Mouse (Mus musculus): ENCODE results near the gene Btbd8. TPM values are rescaled to one million over a fixed set of nuclear protein-coding genes. Genes with fewer than 3 reads are reported as not detected.

Gene Btbd8
- polyA plus RNA-seq, 1 experiment from 2014 or later: 2.9 TPM

DNA sequence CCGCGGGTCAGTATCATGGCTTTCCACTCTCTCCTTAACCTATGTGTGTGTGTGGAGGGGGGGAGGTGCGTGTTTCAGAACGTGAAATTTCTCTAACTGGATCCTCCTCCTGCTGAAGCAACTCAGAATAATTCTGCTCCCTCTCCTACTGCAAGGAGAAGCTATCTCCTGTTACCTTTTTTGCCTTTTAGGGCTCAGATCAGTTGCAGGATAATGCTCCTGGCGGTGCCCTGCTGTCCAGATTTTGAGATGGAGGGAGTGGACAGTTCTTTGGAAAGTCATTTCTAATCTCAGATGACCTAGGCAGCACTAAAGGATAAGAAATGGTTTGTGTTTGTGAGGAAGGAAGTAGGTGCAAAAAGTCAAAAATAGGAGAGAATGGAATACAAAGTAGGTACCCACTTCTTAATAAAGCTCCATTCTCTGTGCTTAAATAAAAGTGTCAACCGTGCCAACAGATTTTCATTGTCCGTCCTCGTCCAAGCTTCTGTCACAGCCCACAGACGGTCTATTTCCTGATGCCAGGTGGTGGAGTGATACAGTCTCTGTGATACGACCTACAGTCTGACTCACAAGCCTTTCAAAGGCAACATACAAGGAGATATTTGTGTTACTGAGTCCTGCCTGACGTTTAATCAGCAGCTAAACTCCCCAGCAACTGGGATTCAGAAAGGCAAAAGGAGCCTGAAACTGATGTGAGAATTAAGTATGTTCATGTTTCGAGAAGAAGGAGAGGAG is 33.7 kb upstream of the Btbd8 start:
- Histone ChIP-seq H3K27ac (no peak overlapping the region), H3K9ac (ENCODE audit: low read depth, low read length) (peak overlapping the region; percentile 67), H3K4me2 (ENCODE audit: low read length) (peak overlapping the region; percentile 97), H3K9me3 (replicated peaks; ENCODE audit: low read length) (no peaks in the 10 kb centered on the region), H3K36me3 (ENCODE audit: insufficient read depth, low read length) (no peaks in the 10 kb centered on the region), H3K4me3 (replicated peaks; ENCODE audit: low read depth, low read length) (peak overlapping the region; percentile 54), H3K4me1 (replicated peaks; ENCODE audit: insufficient read depth, low read length) (no peaks in the 10 kb centered on the region), H3K27me3 (ENCODE audit: insufficient read depth, low read length) (peaks cover 4% of the 10 kb centered on the region; the same call in 1 of the 2 replicates)
- TF ChIP-seq CTCF (IDR thresholded peaks at IDR 0.05; ENCODE audit: low read depth): no peak
- no peak for DNase-seq (ENCODE audit: low spot score)
- no peak for ATAC-seq (replicated peaks; ENCODE audit: low FRiP score, low read depth)
- WGBS: 28% methylated on average over 12 of the region's 12 CpGs

DNA sequence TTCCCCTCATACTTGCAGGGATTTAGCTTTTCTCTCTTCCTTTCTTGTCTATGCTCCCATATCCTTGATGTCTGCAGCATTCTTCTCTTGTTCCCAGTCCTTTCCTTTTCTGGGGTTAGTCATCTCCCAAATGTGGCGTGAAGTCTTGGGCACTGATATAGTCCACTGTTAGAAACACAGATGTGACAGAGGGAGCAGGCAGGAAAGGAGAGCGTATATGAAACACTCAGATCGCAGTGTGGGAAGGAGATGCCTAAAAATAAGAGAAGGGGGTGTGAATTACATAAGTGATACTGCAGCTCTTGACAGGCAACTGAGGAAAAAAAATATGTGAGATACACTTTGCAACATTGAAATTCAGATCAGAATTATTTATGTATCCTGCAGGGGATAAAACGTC is 32.4 kb upstream of the Btbd8 start:
- Histone ChIP-seq H3K4me2 (ENCODE audit: low read length) (no peak overlapping the region), H3K4me3 (replicated peaks; ENCODE audit: low read depth, low read length) (no peak overlapping the region), H3K27ac (no peak overlapping the region), H3K9ac (ENCODE audit: low read depth, low read length) (no peak overlapping the region), H3K27me3 (ENCODE audit: insufficient read depth, low read length) (peaks cover 4% of the 10 kb centered on the region; the same call in 1 of the 2 replicates), H3K4me1 (replicated peaks; ENCODE audit: insufficient read depth, low read length) (no peaks in the 10 kb centered on the region), H3K9me3 (replicated peaks; ENCODE audit: low read length) (no peaks in the 10 kb centered on the region), H3K36me3 (ENCODE audit: insufficient read depth, low read length) (no peaks in the 10 kb centered on the region)
- no peak for TF ChIP-seq CTCF (IDR thresholded peaks at IDR 0.05; ENCODE audit: low read depth)
- ATAC-seq (replicated peaks; ENCODE audit: low FRiP score, low read depth): no peak
- DNase-seq (ENCODE audit: low spot score): no peak
- 89% methylated on average over 4 of the region's 4 CpGs for WGBS

GRCm38 (mm10) chr5:107410305-107410704 is 27.5 kb upstream of the Btbd8 start:
- Histone ChIP-seq H3K4me1 (replicated peaks; ENCODE audit: insufficient read depth, low read length) (no peaks in the 10 kb centered on the region), H3K9me3 (replicated peaks; ENCODE audit: low read length) (no peaks in the 10 kb centered on the region), H3K27me3 (ENCODE audit: insufficient read depth, low read length) (no peaks in the 10 kb centered on the region), H3K9ac (ENCODE audit: low read depth, low read length) (no peak overlapping the region), H3K27ac (no peak overlapping the region), H3K4me3 (replicated peaks; ENCODE audit: low read depth, low read length) (no peak overlapping the region), H3K36me3 (ENCODE audit: insufficient read depth, low read length) (no peaks in the 10 kb centered on the region), H3K4me2 (ENCODE audit: low read length) (no peak overlapping the region)
- ATAC-seq (replicated peaks; ENCODE audit: low FRiP score, low read depth) (no peak), DNase-seq (ENCODE audit: low spot score) (no peak)
- no peak for TF ChIP-seq CTCF (IDR thresholded peaks at IDR 0.05; ENCODE audit: low read depth)
- WGBS: 64% methylated on average over 1 of the region's 1 CpGs

- 40% methylated on average over 4 of the region's 4 CpGs for WGBS
- H3K27ac ChIP-seq: no peak overlapping the region
- no peaks in the 10 kb centered on the region for H3K36me3 ChIP-seq (ENCODE audit: insufficient read depth, low read length)
- H3K9ac ChIP-seq (ENCODE audit: low read depth, low read length): no peak overlapping the region
- H3K9me3 ChIP-seq (replicated peaks; ENCODE audit: low read length): no peaks in the 10 kb centered on the region
- no peaks in the 10 kb centered on the region for H3K27me3 ChIP-seq (ENCODE audit: insufficient read depth, low read length)
- peak; percentile 21 for DNase-seq (ENCODE audit: low spot score)
- no peak for ATAC-seq (replicated peaks; ENCODE audit: low FRiP score, low read depth)
- no peaks in the 10 kb centered on the region for H3K4me1 ChIP-seq (replicated peaks; ENCODE audit: insufficient read depth, low read length)
- no peak overlapping the region for H3K4me2 ChIP-seq (ENCODE audit: low read length)
- no peak overlapping the region for H3K4me3 ChIP-seq (replicated peaks; ENCODE audit: low read depth, low read length)
- no peak for TF ChIP-seq CTCF (IDR thresholded peaks at IDR 0.05; ENCODE audit: low read depth)
Measured at GRCm38 (mm10) chr5:107411326-107411725, 26.5 kb upstream of the Btbd8 start.

DNA sequence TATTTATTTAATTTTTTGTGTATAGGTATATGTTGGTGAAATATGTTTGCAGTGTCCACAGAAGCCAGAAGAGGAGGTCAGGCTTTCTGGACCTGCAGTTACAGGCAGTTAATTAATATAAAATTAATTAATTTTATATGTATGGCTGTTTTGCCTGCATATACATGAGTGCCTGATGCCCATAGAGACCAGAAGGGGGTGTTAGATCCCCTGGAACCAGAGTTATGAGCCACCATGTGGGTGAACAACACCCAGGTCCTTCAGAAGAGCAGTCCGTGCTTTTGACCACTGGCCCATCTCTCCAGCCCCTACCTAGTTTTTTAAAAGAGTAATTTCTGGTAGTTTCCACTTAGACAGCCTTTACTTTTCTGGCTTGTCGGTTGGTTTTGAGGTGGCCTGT is 25.5 kb upstream of the Btbd8 start:
- Histone ChIP-seq H3K36me3 (ENCODE audit: insufficient read depth, low read length) (no peaks in the 10 kb centered on the region), H3K4me2 (ENCODE audit: low read length) (no peak overlapping the region), H3K27me3 (ENCODE audit: insufficient read depth, low read length) (no peaks in the 10 kb centered on the region), H3K9ac (ENCODE audit: low read depth, low read length) (no peak overlapping the region), H3K9me3 (replicated peaks; ENCODE audit: low read length) (no peaks in the 10 kb centered on the region), H3K27ac (no peak overlapping the region), H3K4me3 (replicated peaks; ENCODE audit: low read depth, low read length) (no peak overlapping the region), H3K4me1 (replicated peaks; ENCODE audit: insufficient read depth, low read length) (no peaks in the 10 kb centered on the region)
- ATAC-seq (replicated peaks; ENCODE audit: low FRiP score, low read depth): no peak
- WGBS: 78% methylated on average over 2 of the region's 2 CpGs
- DNase-seq (ENCODE audit: low spot score): no peak
- TF ChIP-seq CTCF (IDR thresholded peaks at IDR 0.05; ENCODE audit: low read depth): no peak

DNA sequence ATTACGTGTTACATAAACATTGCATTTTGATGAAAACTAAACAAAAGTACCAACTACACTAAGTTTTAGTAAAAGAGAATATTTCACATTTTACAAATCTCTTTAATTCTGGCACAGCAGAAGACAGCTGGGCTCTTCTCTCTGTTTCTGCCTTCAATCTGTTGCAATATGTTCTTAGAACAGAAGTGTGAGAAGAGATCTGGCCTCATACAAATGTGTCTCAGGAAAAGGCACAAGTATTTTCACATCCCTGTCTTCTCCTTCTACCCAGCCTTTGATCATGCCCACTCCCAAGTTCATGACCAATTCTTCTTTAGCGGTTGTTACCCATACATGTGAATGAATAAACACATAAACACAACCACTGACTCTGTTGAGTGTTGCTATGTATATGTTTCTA is 22.7 kb upstream of the Btbd8 start:
- Histone ChIP-seq H3K36me3 (ENCODE audit: insufficient read depth, low read length) (no peaks in the 10 kb centered on the region), H3K4me1 (replicated peaks; ENCODE audit: insufficient read depth, low read length) (no peaks in the 10 kb centered on the region), H3K4me2 (ENCODE audit: low read length) (no peak overlapping the region), H3K4me3 (replicated peaks; ENCODE audit: low read depth, low read length) (no peak overlapping the region), H3K9ac (ENCODE audit: low read depth, low read length) (no peak overlapping the region), H3K27me3 (ENCODE audit: insufficient read depth, low read length) (no peaks in the 10 kb centered on the region), H3K9me3 (replicated peaks; ENCODE audit: low read length) (no peaks in the 10 kb centered on the region), H3K27ac (no peak overlapping the region)
- DNase-seq (ENCODE audit: low spot score) (no peak), ATAC-seq (replicated peaks; ENCODE audit: low FRiP score, low read depth) (no peak)
- 81% methylated on average over 2 of the region's 2 CpGs for WGBS
- TF ChIP-seq CTCF (IDR thresholded peaks at IDR 0.05; ENCODE audit: low read depth): no peak

DNA sequence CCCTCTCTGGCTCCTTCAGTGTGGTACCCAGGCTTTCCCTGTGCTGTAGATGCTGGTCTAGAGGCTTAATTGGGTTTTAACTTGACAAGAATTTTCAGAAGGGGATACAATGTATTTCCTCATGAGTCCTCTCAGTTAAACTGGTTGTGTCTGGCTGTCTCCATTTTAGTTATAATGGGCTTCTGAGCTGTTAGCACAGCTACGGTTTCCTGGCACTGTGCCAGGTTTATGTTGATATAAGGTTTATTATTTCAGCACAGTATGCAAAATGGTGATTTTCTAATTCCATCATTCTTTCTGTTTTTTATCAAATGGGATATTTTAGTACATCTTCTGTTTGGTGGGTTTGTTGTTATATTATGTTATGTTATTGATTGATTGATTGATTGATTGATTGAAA is 16.1 kb upstream of the Btbd8 start:
- Histone ChIP-seq H3K9ac (ENCODE audit: low read depth, low read length) (no peak overlapping the region), H3K4me3 (replicated peaks; ENCODE audit: low read depth, low read length) (no peak overlapping the region), H3K4me2 (ENCODE audit: low read length) (no peak overlapping the region), H3K36me3 (ENCODE audit: insufficient read depth, low read length) (no peaks in the 10 kb centered on the region), H3K27me3 (ENCODE audit: insufficient read depth, low read length) (no peaks in the 10 kb centered on the region), H3K4me1 (replicated peaks; ENCODE audit: insufficient read depth, low read length) (no peaks in the 10 kb centered on the region), H3K27ac (no peak overlapping the region), H3K9me3 (replicated peaks; ENCODE audit: low read length) (no peaks in the 10 kb centered on the region)
- DNase-seq (ENCODE audit: low spot score): no peak
- no peak for TF ChIP-seq CTCF (IDR thresholded peaks at IDR 0.05; ENCODE audit: low read depth)
- no peak for ATAC-seq (replicated peaks; ENCODE audit: low FRiP score, low read depth)
- WGBS: 24% methylated on average over 1 of the region's 1 CpGs
